Mouse (Mus musculus) embryonic facial prominence, embryonic 13.5 days (tissue): ENCODE data around the gene Kazn. TPM values are rescaled to one million over a fixed set of nuclear protein-coding genes. Genes with fewer than 3 reads are reported as not detected.
A peak's percentile ranks its signal among the peaks of the same experiment; 100 is the strongest.

Experiments used
- ATAC-seq: fragments of 200-750 bp; cut with Nextera tagmentation; 2 replicates; pipeline ENCODE4 v1.8.0; 2017; ENCODE audit warnings: low read depth; ENCODE audit not compliant: insufficient number of reproducible peaks, insufficient read depth, low FRiP score, low TSS enrichment
- H3K27ac ChIP-seq: fragments of 300-500 bp; sonication (generic); 2 replicates; pipeline ENCODE4 v1.5.1; 2015; ENCODE audit warnings: moderate library complexity, mild to moderate bottlenecking, inconsistent platforms
- H3K27me3 ChIP-seq: fragments of 300-500 bp; sonication (generic); 2 replicates; pipeline ENCODE4 v1.6.1; 2015; ENCODE audit warnings: mild to moderate bottlenecking, inconsistent platforms
- H3K36me3 ChIP-seq: fragments of 300-500 bp; sonication (generic); 2 replicates; pipeline ENCODE4 v1.6.1; 2015; ENCODE audit warnings: mild to moderate bottlenecking, inconsistent platforms
- H3K4me1 ChIP-seq: fragments of 300-500 bp; sonication (generic); 2 replicates; pipeline ENCODE4 v1.6.1; 2015; ENCODE audit warnings: inconsistent platforms
- H3K4me2 ChIP-seq: fragments of 300-500 bp; sonication (generic); 2 replicates; pipeline ENCODE4 v1.6.1; 2015; ENCODE audit warnings: moderate library complexity, mild to moderate bottlenecking, inconsistent platforms
- H3K4me3 ChIP-seq: fragments of 300-500 bp; sonication (generic); 2 replicates; pipeline ENCODE4 v1.5.1; 2015; ENCODE audit warnings: mild to moderate bottlenecking, inconsistent platforms
- H3K9ac ChIP-seq: fragments of 300-500 bp; sonication (generic); 2 replicates; pipeline ENCODE4 v1.6.1; 2015; ENCODE audit warnings: mild to moderate bottlenecking, inconsistent platforms
- H3K9me3 ChIP-seq: fragments of 300-500 bp; sonication (generic); 2 replicates; pipeline ENCODE4 v1.6.1; 2016; ENCODE audit warnings: inconsistent platforms
- WGBS: fragments of 180-500 bp; shearing (Covaris S2); methylation state at CpG from one replicate; pipeline ENCODE4 v1.1.7; 2015; ENCODE audit warnings: mixed read lengths; 5-methylcytosine and 5-hydroxymethylcytosine counted together
- polyA plus RNA-seq: library from polyadenylated mRNA; unstranded; fragments of >200 nt; fragmentation: Nextera tagmentation; extraction: Ambion mirVana; gene quantifications from 2 replicates; pipeline ENCODE4 v1.2.1, GENCODE M21; 2015

Gene Kazn
- polyA plus RNA-seq, 1 experiment from 2014 or later: 13.2 TPM

- H3K4me2 ChIP-seq: peak overlapping the region; percentile 27; the same call in 1 of the 2 replicates
- no peak for ATAC-seq
- no peak overlapping the region for H3K4me3 ChIP-seq
- H3K27me3 ChIP-seq: no peaks in the 10 kb centered on the region
- H3K36me3 ChIP-seq: no peaks in the 10 kb centered on the region
- H3K9ac ChIP-seq: 0 out of 2 replicates have a peak overlapping the region, but pooled peaks have one; percentile 32
- H3K4me1 ChIP-seq: peaks cover 27% of the 10 kb centered on the region
- H3K9me3 ChIP-seq: no peaks in the 10 kb centered on the region
- WGBS: 28% methylated on average over 5 of the region's 5 CpGs
- no peak overlapping the region for H3K27ac ChIP-seq
Measured at GRCm38 (mm10) chr4:142097871-142098270, 141.3 kb downstream of the Kazn start.

- 0 out of 2 replicates have a peak overlapping the region, but pooled peaks have one; percentile 52 for H3K27ac ChIP-seq
- WGBS: 28% methylated on average over 15 of the region's 15 CpGs
- no peak overlapping the region for H3K9ac ChIP-seq
Measured at GRCm38 (mm10) chr4:142095513-142096241, 143.5 kb downstream of the Kazn start.

GRCm38 (mm10) chr4:142094386-142094785 is 144.8 kb downstream of the Kazn start:
- Histone ChIP-seq H3K9me3 (no peaks in the 10 kb centered on the region), H3K4me1 (peaks cover 25% of the 10 kb centered on the region), H3K27ac (no peak overlapping the region), H3K9ac (no peak overlapping the region), H3K4me2 (no peak overlapping the region), H3K36me3 (no peaks in the 10 kb centered on the region), H3K4me3 (no peak overlapping the region), H3K27me3 (no peaks in the 10 kb centered on the region)
- 85% methylated on average over 11 of the region's 11 CpGs for WGBS
- no peak for ATAC-seq

More at GRCm38 (mm10) chr4:142095513-142096241, 143.5 kb downstream of the Kazn start:
- peak; percentile 57 for ATAC-seq
- Histone ChIP-seq H3K4me3 (no peak overlapping the region), H3K36me3 (no peaks in the 10 kb centered on the region), H3K4me2 (peak overlapping the region; percentile 17), H3K27me3 (no peaks in the 10 kb centered on the region), H3K9me3 (no peaks in the 10 kb centered on the region), H3K4me1 (peaks cover 25% of the 10 kb centered on the region)

- H3K36me3 ChIP-seq: no peaks in the 10 kb centered on the region
- 67% methylated on average over 2 of the region's 2 CpGs for WGBS
- no peak overlapping the region for H3K27ac ChIP-seq
- H3K4me1 ChIP-seq: peaks cover 13% of the 10 kb centered on the region
- H3K9me3 ChIP-seq: no peaks in the 10 kb centered on the region
- no peak overlapping the region for H3K9ac ChIP-seq
- no peak for ATAC-seq
- peaks cover 3% of the 10 kb centered on the region; the same call in 1 of the 2 replicates for H3K27me3 ChIP-seq
- no peak overlapping the region for H3K4me3 ChIP-seq
- no peak overlapping the region for H3K4me2 ChIP-seq
Measured at GRCm38 (mm10) chr4:142091100-142091499, 148.1 kb downstream of the Kazn start.

GRCm38 (mm10) chr4:142089966-142090365 is 149.2 kb downstream of the Kazn start:
- no peaks in the 10 kb centered on the region for H3K36me3 ChIP-seq
- H3K4me2 ChIP-seq: no peak overlapping the region
- no peaks in the 10 kb centered on the region for H3K9me3 ChIP-seq
- H3K4me3 ChIP-seq: no peak overlapping the region
- H3K4me1 ChIP-seq: peaks cover 8% of the 10 kb centered on the region
- peaks cover 15% of the 10 kb centered on the region; the same call in 1 of the 2 replicates for H3K27me3 ChIP-seq
- WGBS: 71% methylated on average over 6 of the region's 6 CpGs
- no peak overlapping the region for H3K9ac ChIP-seq
- no peak overlapping the region for H3K27ac ChIP-seq
- ATAC-seq: no peak

GRCm38 (mm10) chr4:142088836-142089235 is 150.4 kb downstream of the Kazn start:
- WGBS: 47% methylated on average over 6 of the region's 6 CpGs
- no peak overlapping the region for H3K4me2 ChIP-seq

GRCm38 (mm10) chr4:142088409-142088808 is 150.8 kb downstream of the Kazn start:
- H3K36me3 ChIP-seq: no peaks in the 10 kb centered on the region
- H3K9me3 ChIP-seq: no peaks in the 10 kb centered on the region
- no peak overlapping the region for H3K27ac ChIP-seq
- no peak for ATAC-seq
- WGBS: 27% methylated on average over 4 of the region's 4 CpGs
- H3K4me1 ChIP-seq: peaks cover 15% of the 10 kb centered on the region
- H3K9ac ChIP-seq: no peak overlapping the region
- no peak overlapping the region for H3K4me3 ChIP-seq
- no peak overlapping the region for H3K4me2 ChIP-seq
- H3K27me3 ChIP-seq: peaks cover 15% of the 10 kb centered on the region; the same call in 1 of the 2 replicates

More at GRCm38 (mm10) chr4:142088836-142089235, 150.4 kb downstream of the Kazn start:
- no peaks in the 10 kb centered on the region for H3K9me3 ChIP-seq
- H3K4me3 ChIP-seq: no peak overlapping the region
- peaks cover 15% of the 10 kb centered on the region; the same call in 1 of the 2 replicates for H3K27me3 ChIP-seq
- H3K27ac ChIP-seq: no peak overlapping the region
- H3K4me1 ChIP-seq: peaks cover 13% of the 10 kb centered on the region
- no peak for ATAC-seq
- no peak overlapping the region for H3K9ac ChIP-seq
- H3K36me3 ChIP-seq: no peaks in the 10 kb centered on the region

GRCm38 (mm10) chr4:142084936-142085563 is 154.2 kb downstream of the Kazn start:
- no peak for ATAC-seq
- Histone ChIP-seq H3K27ac (no peak overlapping the region), H3K4me1 (peaks cover 47% of the 10 kb centered on the region), H3K36me3 (no peaks in the 10 kb centered on the region), H3K9ac (peak overlapping the region; percentile 79; the same call in 1 of the 2 replicates), H3K27me3 (peaks cover 15% of the 10 kb centered on the region; the same call in 1 of the 2 replicates), H3K4me3 (peak overlapping the region; percentile 72), H3K9me3 (no peaks in the 10 kb centered on the region), H3K4me2 (peak overlapping the region; percentile 95)
- 5% methylated on average over 20 of the region's 20 CpGs for WGBS

- WGBS: under 1% methylated on average over 52 of the region's 52 CpGs
Measured at GRCm38 (mm10) chr4:142084131-142084899, 154.9 kb downstream of the Kazn start, which contains the start of gene Tmem51. Gene Tmem51 (minus strand): TSS chr4:142084304.

GRCm38 (mm10) chr4:142083762-142084130 is 155.5 kb downstream of the Kazn start:
- Histone ChIP-seq H3K4me1 (peaks cover 46% of the 10 kb centered on the region), H3K4me3 (peak overlapping the region; percentile 72), H3K27ac (peak overlapping the region; percentile 78), H3K36me3 (no peaks in the 10 kb centered on the region), H3K9ac (peak overlapping the region; percentile 79), H3K9me3 (no peaks in the 10 kb centered on the region), H3K4me2 (peak overlapping the region; percentile 95), H3K27me3 (peaks cover 15% of the 10 kb centered on the region; the same call in 1 of the 2 replicates)
- ATAC-seq: peak; percentile 38; the same call in 1 of the 2 replicates
- WGBS: under 1% methylated on average over 24 of the region's 29 CpGs

More at GRCm38 (mm10) chr4:142084131-142084899, 154.9 kb downstream of the Kazn start, which contains the start of gene Tmem51:
- Histone ChIP-seq H3K27me3 (peaks cover 15% of the 10 kb centered on the region; the same call in 1 of the 2 replicates), H3K4me1 (peaks cover 48% of the 10 kb centered on the region), H3K4me3 (peak within 1 kb of the TSS; percentile 72), H3K9me3 (no peaks in the 10 kb centered on the region), H3K9ac (peak within 1 kb of the TSS; percentile 79), H3K27ac (peak within 1 kb of the TSS; percentile 78), H3K4me2 (peak within 1 kb of the TSS; percentile 95), H3K36me3 (no peaks in the 10 kb centered on the region)
- peak; percentile 82 for ATAC-seq

- Histone ChIP-seq H3K9ac (0 out of 2 replicates have a peak overlapping the region, but pooled peaks have one; percentile 79), H3K27ac (no peak overlapping the region), H3K9me3 (no peaks in the 10 kb centered on the region), H3K36me3 (no peaks in the 10 kb centered on the region), H3K4me2 (peak overlapping the region; percentile 95), H3K27me3 (peaks cover 15% of the 10 kb centered on the region; the same call in 1 of the 2 replicates), H3K4me1 (peaks cover 47% of the 10 kb centered on the region), H3K4me3 (peak overlapping the region; percentile 72)
- ATAC-seq: no peak
- WGBS: 42% methylated on average over 6 of the region's 6 CpGs
Measured at GRCm38 (mm10) chr4:142083193-142083592, 156.0 kb downstream of the Kazn start.
